Mouse (Mus musculus): ENCODE data around the gene Coq8b.

Coq8b gene

GRCm38 (mm10) chr7:27232781-27233281 lies at the start of gene Coq8b:
TSS of gene Coq8b (plus strand) at chr7:27233023.
- peak; percentile 95 for DNase-seq (ENCODE audit: low read depth, low spot score)

GRCm38 (mm10) chr7:27184964-27185363 lies 47.9 kb upstream of the Coq8b start:
- peak; percentile 68 for DNase-seq (ENCODE audit: low read depth, low spot score)

GRCm38 (mm10) chr7:27185986-27186385 lies 46.8 kb upstream of the Coq8b start:
- DNase-seq (ENCODE audit: low read depth, low spot score), result no peak

GRCm38 (mm10) chr7:27189271-27189931 lies 43.4 kb upstream of the Coq8b start:
- no peak for DNase-seq (ENCODE audit: low read depth, low spot score)

- no peak for DNase-seq (ENCODE audit: low read depth, low spot score)
These were observed 40.4 kb upstream of the Coq8b start for GRCm38 (mm10) chr7:27192434-27192833.

- peak; percentile 35 for DNase-seq (ENCODE audit: low read depth, low spot score)
These were observed 39.1 kb upstream of the Coq8b start for GRCm38 (mm10) chr7:27193731-27194130.

GRCm38 (mm10) chr7:27195681-27196611 lies 36.9 kb upstream of the Coq8b start, which contains the start of the genes BC024978 and Snrpa:
TSS of gene BC024978 (plus strand) at chr7:27195781.
TSS of gene Snrpa (minus strand) at chr7:27196271.
- peak; percentile 100 for DNase-seq (ENCODE audit: low read depth, low spot score)

- DNase-seq (ENCODE audit: low read depth, low spot score), result no peak
These were observed 35.7 kb upstream of the Coq8b start for GRCm38 (mm10) chr7:27197136-27197535.

GRCm38 (mm10) chr7:27197634-27198033 lies 35.2 kb upstream of the Coq8b start:
- DNase-seq (ENCODE audit: low read depth, low spot score), result no peak

- peak; percentile 64 for DNase-seq (ENCODE audit: low read depth, low spot score)
These were observed 34.5 kb upstream of the Coq8b start for GRCm38 (mm10) chr7:27198355-27198754.

DNA sequence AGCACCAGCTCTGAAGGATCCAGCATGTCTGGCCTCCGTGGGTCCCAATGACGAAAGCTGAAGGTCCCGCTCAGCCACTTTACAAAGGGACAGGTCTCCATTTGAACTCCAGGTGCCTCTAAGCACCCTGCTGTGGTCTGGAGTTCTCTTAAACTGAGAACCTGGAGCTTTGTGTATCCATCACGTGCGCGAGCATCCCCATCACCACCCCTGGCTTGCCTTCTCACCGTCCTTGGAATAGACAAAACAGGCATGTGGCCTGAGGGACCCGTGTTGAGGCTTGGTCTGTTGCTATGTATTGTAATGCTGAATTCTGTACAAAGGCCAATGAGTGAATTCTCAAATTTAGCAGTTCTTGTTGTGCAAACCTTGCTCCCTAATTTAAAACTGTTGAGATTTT lies 34.0 kb upstream of the Coq8b start:
- no peak for DNase-seq (ENCODE audit: low read depth, low spot score)

- DNase-seq (ENCODE audit: low read depth, low spot score), result no peak
These were observed 28.9 kb upstream of the Coq8b start for GRCm38 (mm10) chr7:27203730-27204449.

GRCm38 (mm10) chr7:27212626-27213025 lies 20.2 kb upstream of the Coq8b start:
- no peak for DNase-seq (ENCODE audit: low read depth, low spot score)

DNA sequence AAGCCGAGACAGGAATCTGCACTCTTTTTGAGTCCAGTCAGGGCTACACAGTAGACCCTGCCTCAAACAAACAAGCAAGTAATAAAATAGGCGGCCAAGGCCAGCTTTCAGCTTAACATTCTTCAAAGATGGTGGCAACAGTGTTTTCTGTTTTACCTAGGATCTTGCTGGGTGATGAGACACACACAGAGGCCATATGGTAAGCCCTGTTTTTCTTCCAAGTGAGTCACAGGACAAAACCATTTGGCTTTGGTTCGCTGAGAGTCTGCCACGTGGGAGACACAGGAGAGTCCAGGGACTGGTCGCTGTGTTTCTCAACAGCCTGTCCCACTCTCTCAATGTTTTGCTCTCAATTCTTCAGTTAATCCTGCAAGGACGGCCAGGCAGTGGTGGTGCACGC lies 14.2 kb upstream of the Coq8b start:
- DNase-seq (ENCODE audit: low read depth, low spot score), result peak; percentile 83

DNA sequence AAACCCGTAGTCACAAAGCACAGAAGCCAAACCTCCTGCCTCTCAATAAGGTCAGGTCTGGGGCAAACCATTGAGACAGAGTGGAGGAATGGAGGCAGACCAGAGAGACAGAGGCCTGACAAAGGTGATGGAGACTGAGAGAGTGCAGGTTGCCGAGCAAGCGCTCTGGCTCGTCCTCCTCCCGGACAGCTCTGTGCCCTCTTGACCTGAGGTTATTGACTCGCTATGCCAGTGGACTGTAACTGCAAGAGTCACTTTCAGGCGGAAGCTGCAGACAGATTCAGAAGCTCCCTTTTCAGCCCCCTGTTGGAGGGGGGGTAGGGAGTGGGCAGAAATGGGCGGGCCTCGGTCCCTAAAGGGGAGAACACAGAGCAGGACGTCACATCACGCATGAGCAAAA lies 12.9 kb upstream of the Coq8b start:
- no peak for DNase-seq (ENCODE audit: low read depth, low spot score)

- no peak for DNase-seq (ENCODE audit: low read depth, low spot score)
These were observed 10.9 kb upstream of the Coq8b start for GRCm38 (mm10) chr7:27221939-27222338.

DNA sequence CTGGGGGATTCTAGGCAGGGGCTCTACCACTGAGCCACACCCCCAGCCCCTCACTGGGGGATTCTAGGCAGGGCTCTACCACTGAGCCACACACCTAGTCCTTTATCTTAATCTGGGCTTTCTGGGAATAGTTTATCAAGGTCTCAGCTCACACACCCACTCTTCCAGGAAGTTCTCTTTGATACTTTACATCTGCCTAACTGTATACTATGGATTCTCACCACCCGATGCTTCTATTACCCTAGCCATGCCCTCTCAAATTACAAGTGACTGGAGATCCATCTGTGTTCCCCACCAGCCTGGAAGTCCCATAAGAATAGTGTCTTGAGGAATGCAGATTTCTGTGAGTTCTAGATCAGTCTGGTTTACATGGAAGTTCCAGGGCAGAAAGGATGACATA lies 10.3 kb upstream of the Coq8b start:
- no peak for DNase-seq (ENCODE audit: low read depth, low spot score)

GRCm38 (mm10) chr7:27224877-27225575 lies 7.8 kb upstream of the Coq8b start:
- no peak for DNase-seq (ENCODE audit: low read depth, low spot score)

GRCm38 (mm10) chr7:27227276-27227675 lies 5.5 kb upstream of the Coq8b start:
- DNase-seq (ENCODE audit: low read depth, low spot score), result no peak

DNA sequence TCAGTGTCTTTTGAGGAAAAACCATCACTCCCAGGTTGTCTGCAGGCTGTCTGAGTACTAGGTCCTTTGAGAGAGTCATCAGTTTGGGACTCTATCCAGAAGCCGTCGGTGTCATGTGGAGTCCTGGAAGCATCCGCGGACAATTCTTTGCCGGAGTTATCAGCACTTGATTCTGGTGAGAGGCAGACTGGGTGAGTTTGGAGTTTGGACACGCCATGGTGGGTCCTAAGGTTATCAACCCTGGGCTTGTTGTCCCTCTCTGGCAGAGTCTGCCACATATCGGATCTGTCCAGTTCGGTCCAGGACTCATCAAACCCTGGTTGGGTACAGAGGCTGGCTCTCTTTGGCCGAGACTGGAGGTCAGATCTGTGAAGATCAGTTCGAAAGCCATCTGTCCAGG lies 5.1 kb upstream of the Coq8b start:
- peak; percentile 53 for DNase-seq (ENCODE audit: low read depth, low spot score)

DNA sequence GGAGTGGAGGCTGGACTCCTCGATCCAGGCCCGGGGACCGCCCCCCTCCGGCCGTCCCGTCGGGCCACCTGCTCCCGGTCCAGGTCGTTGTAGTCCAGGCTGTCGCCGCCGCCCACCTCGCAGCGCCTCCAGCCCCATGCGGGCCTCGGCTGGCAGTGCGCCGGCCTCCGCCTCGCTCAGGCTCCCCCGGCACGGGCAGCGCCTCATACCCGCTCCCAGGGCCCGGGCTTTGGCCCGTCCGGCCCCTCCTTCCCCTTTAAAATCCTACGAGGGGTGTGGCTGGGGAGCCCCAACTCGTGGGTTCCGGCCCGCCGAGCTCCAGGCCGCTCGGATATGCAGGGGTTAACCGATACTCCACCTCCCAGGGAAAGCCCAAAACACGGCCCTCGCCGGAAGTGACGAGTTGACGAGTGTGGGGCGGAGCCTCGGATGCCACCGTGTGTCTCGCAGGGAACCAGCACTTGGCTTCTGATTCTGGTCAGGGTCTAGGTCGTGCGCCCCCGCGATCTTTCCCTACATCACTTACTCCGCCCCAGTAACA lies 4.5 kb upstream of the Coq8b start, which contains the start of gene Itpkc:
Gene Itpkc (minus strand): TSS at position 381 of the 541 bp plus-strand sequence.
- peak; percentile 89 for DNase-seq (ENCODE audit: low read depth, low spot score)
